Mouse (Mus musculus) CD4-positive helper T cell, adult 2 months (primary cell): Measurements from ENCODE around the gene Olfr521.
A peak's percentile ranks its signal among the peaks of the same experiment; 100 is the strongest.
"Not testable (repeated sequence)": the region's sequence is repeated elsewhere in the genome, so short reads cannot be mapped to it uniquely, and the experiment has no call there.

Experiments
- DNase-seq: peaks from one replicate; pipeline ENCODE4 v3.0.0-alpha.2; 2012; ENCODE audit warnings: low read depth, missing footprints, low spot score

Gene Olfr521

DNA sequence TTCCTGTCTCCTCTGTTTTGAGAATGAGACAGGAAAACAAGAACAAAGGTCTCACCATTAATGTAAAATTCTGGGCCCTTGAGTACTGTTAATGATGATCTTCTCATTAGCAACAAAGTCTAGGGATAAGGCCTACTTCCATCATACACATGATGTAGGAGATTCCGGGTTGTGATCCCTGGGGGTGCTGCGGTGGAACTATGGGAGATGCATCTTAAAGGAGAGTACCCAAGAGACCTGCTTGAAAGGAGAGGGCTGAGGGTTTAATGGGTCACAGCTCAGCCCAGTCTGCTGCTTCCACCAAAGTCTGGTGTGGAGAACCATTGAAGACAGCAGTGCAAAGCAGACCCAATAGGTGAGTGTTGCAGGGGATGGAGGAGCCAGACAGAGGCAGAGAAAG lies at the start of gene Olfr521:
Gene Olfr521, plus strand, starts transcription at position 301 of the 400 bp plus-strand sequence.
- DNase-seq = no peak

DNA sequence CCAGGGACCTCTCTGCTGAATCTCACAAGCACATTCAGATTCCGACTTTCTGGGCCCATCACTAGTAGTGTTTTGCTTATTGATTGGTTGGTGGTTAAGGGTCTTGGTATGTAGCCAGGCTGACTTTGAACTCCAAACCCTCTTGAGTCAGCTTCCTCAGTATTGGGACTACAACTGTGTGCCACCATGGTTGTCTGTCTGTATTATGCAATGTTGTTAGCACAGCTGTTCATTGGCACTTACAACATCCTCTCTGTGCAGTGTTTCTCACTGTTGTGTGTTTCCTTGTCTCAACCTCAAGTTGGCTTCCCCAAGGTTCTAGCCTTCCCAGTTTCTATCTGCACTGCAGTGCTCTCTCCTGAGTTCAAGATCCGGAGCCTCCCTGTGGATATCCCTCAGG lies 46.8 kb upstream of the Olfr521 start:
- no peak for DNase-seq

DNA sequence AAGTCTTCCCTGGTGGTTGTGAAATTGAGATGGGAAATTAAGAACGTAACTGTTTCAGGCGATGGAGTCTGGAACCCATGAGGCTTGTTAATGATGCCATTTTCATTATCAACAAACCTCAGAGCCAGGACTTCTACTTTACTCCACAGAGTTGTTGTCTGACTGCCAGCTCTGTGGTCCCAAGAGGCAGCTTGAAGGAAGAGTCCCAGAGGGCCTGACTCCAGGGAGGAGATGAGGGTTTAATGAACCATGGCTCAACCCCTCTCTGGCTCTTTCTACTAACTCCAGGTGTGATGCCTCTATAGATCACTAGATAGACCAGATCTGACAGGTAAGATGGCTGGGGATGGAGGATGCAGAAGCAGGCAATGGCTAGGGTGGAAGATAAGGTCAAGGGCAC lies 33.3 kb upstream of the Olfr521 start, which contains the start of gene Olfr520:
Gene Olfr520, plus strand, starts transcription at position 301 of the 400 bp plus-strand sequence.
- no peak for DNase-seq

DNA sequence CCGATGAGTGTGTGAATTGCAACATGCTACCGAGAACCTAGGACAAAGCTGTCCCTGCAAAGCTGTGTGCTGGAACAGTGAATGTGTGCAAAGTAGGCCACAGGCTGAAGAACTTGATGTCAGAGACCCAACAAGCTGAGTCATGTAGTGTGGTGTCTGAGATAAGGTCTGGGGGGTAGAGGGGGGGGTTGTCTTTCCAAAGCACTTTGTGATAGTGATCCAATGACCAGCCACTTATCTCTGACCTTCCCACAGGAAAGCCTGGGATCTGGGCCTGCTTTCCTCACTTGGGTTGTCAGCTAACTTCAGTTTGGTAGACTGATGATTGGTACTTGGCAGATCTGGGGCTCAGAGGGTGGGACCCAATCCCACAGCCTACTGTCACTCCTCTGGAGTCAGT lies 28.7 kb upstream of the Olfr521 start:
- no peak for DNase-seq

DNA sequence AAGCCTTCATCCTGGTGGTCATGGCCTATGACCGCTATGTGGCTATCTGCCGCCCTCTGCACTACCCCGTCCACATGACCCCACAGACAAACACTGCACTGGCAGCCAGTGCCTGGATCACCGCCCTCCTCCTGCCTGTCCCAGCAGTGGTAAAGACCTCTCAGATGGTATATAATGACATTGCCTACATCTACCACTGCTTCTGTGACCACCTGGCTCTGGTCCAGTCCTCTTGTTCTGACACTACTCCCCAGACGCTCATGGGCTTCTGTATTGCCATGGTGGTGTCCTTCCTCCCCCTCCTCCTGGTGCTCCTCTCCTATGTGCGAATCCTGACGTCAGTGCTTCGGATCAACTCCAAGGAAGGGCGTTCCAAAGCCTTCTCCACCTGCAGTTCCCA lies 27.8 kb upstream of the Olfr521 start:
- not testable (repeated sequence) for DNase-seq

DNA sequence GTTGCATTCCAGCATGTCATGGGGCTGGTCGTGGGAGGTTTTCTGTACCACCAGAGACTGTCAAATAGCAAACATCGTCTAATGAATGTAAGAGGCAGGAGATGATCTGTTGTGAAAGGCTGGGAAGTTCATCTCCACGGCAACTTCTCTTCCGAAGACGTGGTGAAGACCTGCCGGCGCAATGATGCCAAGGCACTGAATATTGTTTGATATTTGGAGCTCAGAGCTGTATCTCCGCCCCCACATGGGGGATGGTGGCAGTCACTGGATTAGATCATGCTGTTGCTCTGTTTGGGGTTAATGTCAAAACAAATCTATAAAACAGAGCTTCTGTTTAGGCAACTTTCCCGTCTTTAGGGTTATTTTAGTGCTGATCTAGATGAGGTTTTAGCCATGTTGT lies 24.0 kb upstream of the Olfr521 start:
- DNase-seq = no peak

DNA sequence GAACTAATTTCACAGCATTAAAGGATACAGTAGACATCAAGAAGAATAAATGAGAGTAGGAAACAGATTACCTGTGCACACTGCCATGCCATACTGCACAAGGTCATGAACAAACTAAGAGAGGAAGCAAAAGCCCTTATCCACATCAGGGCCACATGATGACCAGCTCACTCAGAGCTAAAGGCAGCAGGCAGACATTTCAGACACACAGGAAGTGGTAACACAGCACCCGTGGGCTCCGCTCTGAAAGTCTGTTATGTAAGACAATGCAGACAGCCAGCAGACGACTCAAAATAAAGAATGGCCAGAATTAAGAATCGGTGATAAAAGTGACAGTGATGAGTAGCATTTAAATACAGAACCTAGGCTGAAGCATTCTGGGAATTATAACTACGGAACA lies 18.1 kb downstream of the Olfr521 start:
- DNase-seq = peak; percentile 26

DNA sequence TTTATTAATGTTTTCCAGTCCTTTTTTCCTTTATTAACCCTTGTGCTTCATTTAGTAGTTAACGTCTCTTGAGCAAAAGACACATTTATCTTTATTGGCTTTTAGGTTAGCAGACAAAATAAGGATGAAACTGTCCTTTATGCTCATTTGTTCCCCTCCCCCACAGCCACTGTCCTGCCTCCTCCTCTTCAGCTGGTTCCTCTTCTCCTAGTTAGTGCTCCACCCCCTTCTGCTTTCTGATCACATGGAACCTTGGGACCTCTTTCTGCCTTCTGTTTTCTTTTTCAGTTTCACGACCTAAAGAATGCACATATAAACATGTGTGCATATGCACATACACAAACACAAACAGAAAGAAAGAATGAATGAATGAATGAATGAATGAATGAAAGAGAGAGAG lies 18.6 kb downstream of the Olfr521 start:
- no peak for DNase-seq

DNA sequence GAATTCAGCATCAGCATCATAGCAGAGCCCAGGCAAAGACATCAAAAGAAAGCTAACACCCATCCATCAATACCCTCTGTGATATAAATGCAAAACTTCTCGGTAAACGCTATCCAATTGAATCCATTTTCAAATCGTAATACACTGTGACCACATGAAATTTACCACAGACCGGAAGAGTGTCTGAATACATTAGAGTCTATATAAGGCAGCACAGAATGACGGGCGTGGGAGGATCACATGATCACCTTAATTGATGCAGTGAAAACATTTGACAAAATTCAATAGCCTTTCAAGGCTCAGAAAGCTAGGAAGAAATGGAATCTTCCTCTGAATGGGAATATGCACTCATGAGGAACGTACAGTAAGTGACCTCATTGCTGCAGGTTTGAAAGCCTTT lies 20.1 kb downstream of the Olfr521 start:
- DNase-seq = peak; percentile 40

DNA sequence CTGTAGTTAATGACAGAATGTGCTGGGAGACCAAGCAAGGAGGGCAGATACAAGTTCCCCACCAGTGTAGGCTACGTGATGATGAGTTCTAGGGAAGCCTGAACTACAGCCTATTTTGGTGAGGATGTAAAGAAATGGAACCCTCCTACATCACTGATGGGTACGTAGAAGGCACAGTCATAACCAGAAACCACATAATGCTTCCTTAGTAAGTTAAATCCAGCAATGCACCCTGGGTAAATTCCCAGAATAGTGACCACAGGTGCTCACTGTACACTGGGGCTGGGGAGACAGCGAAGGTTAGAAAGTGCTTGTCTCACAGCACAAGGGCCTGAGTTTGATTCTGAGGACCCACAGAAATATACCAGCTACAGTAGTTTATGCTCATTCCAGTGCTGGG lies 22.2 kb downstream of the Olfr521 start:
- peak; percentile 8 for DNase-seq

DNA sequence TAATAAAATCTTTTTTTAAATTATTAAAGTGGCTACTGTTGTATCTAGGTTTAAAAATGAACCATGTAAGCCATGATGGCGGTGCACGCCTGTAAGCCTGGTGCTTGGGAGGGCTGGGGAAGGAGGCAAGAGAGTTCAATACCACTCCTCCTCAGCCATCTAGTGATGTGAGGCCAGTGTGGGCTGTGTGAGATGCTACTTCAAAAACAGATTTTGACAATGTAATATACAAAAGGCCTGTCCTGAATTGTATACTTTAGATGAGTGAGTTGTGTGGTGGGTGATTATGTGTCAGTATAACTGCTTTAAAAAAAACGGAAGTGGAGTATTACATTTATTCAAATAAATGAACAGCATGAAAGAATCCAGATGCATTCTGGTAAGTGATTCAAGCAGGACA lies 23.5 kb downstream of the Olfr521 start:
- no peak for DNase-seq

DNA sequence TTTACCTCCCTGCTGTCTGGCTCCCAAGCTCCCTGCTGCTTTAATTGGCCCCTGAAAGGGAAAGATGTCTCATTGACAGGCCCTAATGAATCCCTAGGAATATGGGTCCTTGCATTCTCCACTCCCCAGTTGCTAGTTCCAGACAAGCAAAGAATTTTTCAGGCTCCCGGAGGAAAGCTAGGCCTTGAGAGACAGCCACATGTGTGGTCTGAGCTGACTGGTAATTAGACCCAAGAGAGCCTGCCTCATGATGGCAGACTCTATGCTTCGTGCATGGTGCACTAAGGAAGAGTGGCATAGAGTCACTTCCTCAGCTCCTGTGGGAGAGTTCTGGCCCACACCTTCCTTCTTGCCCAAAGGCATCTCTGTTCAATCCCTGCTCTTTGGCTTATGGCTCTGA lies 24.6 kb downstream of the Olfr521 start:
- DNase-seq = no peak

DNA sequence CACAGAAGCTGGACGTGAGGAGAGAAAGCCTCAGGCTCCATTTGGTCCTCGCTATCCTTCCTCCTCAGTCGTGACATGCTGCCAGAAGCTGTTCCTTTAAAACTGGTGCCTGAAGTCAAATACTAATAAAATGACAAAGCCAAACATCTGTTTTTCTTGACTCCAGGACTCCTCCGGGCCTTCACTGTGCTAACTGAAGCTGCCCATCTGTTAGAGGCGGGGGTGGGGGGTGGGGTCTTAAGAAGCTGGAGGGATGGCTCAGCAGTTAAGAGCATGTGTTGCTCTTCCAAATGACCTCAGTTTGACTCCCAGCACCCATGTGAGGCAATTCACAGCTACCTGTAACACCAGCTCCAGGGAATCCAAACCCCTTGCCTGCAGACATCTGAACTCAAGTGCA lies 25.3 kb downstream of the Olfr521 start:
- DNase-seq = no peak

DNA sequence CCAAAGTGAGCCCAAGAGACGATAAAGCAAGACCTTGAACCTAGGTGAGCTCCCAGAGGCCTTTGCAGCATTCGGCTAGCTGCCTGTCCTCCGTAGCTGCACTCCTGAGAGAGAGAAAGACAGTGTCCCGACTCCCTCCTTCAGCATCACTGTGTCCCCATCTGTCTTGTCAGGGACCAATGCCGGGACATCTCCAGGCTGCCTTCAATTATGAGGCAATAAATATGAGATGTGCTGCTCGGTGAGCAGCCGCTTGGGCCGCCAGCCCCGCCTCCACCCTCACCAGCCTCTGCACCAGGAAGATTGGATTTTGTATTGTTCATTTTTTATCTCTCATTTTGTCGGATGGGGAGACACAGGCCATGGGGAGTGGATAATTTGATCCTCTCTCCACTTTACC lies 27.5 kb downstream of the Olfr521 start:
- DNase-seq = no peak

DNA sequence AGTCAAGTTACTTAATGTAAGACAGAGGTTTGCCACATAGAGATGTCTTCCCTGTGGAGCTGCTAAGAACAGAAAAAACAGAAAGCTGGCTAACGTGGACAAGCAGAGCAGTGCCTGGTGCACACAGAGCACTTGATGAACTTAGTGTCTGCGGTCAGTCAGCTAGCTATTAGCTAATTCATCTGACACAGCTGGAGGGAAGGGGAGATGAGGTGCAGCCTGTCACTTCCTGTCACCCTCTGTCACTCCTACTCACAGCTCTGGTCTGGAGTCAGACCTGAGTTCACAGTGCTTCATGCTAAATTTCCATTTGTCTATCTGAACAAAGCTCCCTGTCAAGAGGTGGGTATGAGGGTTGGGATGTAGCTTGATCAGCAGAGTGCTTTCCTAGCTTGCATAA lies 30.8 kb downstream of the Olfr521 start:
- peak; percentile 16 for DNase-seq

DNA sequence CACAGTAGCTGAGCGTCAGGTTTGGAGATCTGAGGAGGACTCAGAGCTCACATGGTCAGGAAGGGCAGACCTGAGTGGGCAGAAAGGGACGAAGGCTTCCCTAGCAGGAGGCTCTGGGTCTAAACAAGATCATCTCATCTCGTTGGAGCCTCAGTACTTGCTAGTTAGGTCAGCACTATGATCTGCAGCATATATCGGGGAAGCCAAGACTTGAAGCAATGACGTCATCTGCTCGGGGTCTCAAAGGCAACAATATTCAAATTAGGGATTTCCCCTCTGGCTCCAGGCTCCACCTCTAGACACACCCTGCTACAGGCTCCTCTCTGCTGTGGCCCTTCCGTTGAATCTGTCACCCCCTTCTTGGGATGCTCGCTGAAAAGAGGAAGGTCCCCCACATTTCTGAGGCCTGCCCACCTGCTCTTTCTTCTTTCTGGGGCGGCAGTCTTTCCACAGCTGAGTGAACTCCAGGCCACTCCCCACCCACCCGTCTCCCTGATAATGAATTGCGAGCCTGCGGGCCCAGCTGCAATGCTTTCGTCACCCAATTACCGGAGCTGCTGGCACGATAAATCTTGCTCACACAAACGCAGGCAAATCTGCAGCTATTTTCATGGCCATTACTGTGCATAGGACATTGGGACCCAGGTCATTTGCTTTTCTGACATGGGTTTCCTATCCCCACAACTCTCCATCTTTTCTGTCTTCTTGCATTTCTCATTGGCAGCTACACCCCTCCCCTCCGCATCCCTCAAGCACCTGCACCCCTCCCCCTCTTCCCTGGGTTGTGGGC lies 32.1 kb downstream of the Olfr521 start:
- peak; percentile 49 for DNase-seq

DNA sequence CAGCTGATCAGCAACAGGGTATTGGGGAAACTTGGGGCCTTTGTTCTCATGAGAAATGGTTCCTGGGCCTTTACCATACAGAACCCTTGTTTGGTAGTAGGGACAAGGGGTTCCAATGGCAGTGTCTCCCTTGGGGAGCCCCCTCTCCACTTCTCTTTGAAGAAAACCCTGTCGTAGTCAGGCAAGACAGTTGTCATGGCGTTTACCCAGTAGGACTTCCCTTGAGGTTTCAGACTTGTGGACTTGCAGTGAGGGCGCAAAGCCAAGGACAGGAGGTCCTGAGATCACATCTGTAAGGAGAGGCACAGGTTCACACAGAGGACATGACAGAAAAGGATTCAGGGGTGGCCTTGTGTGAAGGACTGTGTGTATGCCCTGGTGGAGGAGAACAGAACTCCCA lies 33.2 kb downstream of the Olfr521 start:
- no peak for DNase-seq

DNA sequence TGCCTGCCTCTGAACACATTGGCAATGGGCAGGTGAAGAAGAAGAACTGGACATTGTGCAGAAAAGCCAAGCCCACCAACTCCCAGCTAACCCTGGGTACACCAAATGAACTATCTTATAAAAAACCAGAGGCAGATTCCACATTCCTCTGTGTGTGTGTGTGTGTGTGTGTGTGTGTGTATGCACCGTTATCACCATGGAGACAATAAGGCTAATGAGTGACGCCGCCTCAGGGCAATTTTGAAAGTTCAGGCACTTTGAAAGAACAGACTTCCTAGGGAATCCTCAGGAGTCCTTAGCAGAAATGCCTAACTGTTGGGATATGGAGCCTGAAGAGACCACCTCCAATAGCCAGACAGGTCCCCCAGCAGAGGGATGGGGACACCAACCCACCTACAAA lies 34.0 kb downstream of the Olfr521 start:
- DNase-seq = no peak

DNA sequence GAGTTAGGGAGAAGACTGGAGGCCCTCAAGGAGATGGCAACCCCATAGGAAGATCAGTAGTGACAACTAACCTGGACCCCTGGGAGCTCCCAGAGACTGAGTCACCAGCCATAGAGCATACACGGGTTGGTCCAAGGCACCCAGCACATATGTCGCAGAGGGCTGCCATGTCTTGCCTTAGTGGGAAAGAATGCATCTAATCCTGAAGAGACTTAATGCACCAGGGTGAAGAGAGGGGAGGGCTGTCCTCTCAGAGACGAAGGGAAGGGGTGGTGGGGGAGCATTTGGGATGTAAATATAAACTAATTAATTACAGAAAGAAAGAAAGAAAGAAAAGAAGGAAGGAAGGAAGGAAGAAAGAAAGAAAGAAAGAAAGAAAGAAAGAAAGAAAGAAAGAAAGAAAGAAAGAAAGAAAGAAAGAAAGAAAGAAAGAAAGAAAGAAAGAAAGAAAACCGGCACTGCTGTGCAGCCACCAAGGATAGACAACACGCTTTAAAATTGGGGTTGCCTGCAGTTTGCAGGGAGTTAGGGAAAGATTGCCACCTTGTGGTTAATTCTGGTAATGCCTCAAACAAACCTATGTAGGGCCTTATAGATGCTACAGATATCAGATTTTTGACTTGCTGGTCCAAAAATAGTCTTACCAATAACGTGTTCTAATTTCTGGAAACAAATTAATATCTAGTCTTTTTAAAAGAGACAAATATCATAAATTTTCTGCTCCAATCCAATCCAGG lies 34.8 kb downstream of the Olfr521 start:
- DNase-seq = peak; percentile 77

DNA sequence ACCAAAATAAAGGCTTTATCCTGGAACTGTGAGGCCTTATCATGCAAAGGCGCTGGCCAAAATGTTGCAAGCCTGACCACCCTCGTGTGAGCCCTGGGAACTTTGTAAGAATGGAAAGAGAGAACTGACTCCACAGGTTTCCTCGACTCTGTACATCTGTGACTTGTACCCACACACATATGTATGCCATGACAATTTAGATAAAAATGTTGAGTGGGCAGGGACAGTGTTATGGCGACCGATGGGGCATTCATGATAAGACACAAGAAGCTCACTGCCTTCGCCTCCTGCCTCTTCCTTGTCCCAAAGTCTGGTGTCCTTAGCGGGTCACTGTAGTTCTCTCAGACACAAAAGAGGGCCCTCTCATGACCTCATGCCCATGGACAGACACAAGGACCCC lies 35.8 kb downstream of the Olfr521 start:
- no peak for DNase-seq

DNA sequence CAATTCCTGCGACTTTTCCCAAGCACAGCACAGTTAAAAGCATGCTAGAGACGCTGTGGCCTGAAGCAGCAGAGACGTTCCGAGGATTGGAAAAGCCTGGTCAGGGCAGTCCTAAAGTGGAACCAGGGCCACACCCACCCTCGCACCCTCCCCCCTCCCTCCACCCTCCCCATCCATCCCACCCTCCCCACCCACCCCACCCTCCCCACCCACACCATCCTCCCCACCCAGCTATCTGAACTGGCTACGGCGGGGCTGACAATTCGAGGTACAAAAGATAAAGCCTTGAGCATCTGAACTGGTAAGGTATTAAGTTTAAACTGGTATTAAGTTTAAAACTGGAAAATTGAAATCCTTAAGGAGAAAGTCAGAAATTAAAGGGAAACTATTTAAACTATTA lies 40.2 kb downstream of the Olfr521 start:
- no peak for DNase-seq

DNA sequence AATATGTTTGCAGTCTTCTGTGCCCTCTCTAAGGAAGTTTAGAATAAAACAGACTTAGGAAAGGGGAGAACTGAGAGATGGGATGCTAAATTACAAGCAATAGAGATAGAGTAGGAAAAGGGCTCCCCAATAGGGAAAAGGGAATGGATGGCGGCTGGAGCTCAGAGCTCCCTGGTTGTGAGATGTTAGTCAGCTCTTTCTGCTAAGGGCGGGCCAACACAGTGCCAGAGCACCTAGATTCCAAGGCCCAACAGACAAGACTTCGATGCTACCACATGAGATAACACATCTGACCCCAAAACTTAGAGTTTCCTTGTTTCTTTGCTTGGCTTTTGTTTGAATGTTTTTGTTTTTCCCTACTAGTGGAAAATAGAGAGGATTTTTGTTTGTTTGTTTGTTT lies 40.7 kb downstream of the Olfr521 start:
- not testable (repeated sequence) for DNase-seq

DNA sequence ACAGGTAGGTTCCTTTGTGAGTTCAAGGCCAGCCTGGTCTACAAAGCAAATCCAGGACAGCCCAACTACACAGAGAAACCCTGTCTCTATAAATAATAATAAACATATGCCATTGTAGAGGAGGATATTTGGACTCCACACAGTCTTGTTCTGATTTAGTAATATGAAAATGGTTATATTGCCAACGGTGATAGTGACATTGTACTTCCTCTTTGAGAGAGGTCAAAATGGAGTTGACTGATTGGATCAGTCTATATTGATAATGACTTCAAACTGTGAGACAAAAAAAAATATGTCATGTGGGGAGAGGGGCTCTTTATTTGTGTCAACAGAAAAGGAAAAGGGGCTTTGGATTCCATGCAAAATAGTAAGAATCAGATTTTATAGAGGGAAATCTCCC lies 42.0 kb downstream of the Olfr521 start:
- DNase-seq = no peak
